Mouse (Mus musculus) brain, embryonic 18.5 days (tissue): ENCODE data around the gene Lpcat1.

Experiments used
- DNase-seq: peaks from one replicate; pipeline ENCODE4 v3.0.0-alpha.2; 2012; ENCODE audit warnings: low read depth, low spot score

Gene Lpcat1

GRCm38 (mm10) chr13:73476259-73476658 is 9.3 kb downstream of the Lpcat1 start:
- DNase-seq, result no peak

- no peak for DNase-seq
Observed at GRCm38 (mm10) chr13:73476796-73477195, 9.8 kb downstream of the Lpcat1 start.

- no peak for DNase-seq
Observed at GRCm38 (mm10) chr13:73477841-73478240, 10.8 kb downstream of the Lpcat1 start.

- no peak for DNase-seq
Observed at GRCm38 (mm10) chr13:73482476-73482875, 15.5 kb downstream of the Lpcat1 start.

GRCm38 (mm10) chr13:73483331-73483730 is 16.3 kb downstream of the Lpcat1 start:
- no peak for DNase-seq

GRCm38 (mm10) chr13:73484171-73484570 is 17.2 kb downstream of the Lpcat1 start:
- no peak for DNase-seq

GRCm38 (mm10) chr13:73488105-73488504 is 21.1 kb downstream of the Lpcat1 start:
- no peak for DNase-seq

- no peak for DNase-seq
Observed at GRCm38 (mm10) chr13:73488707-73489106, 21.7 kb downstream of the Lpcat1 start.

- DNase-seq, result no peak
Observed at GRCm38 (mm10) chr13:73489986-73490385, 23.0 kb downstream of the Lpcat1 start.

GRCm38 (mm10) chr13:73490564-73491170 is 23.7 kb downstream of the Lpcat1 start:
- DNase-seq, result no peak

GRCm38 (mm10) chr13:73493183-73493582 is 26.2 kb downstream of the Lpcat1 start:
- no peak for DNase-seq

- no peak for DNase-seq
Observed at GRCm38 (mm10) chr13:73494528-73494927, 27.5 kb downstream of the Lpcat1 start.

GRCm38 (mm10) chr13:73496137-73496536 is 29.1 kb downstream of the Lpcat1 start:
- DNase-seq, result no peak

GRCm38 (mm10) chr13:73499893-73500604 is 33.1 kb downstream of the Lpcat1 start:
- no peak for DNase-seq

- no peak for DNase-seq
Observed at GRCm38 (mm10) chr13:73502719-73503118, 35.7 kb downstream of the Lpcat1 start.

- DNase-seq, result peak; percentile 28
Observed at GRCm38 (mm10) chr13:73505686-73506467, 38.9 kb downstream of the Lpcat1 start.

- DNase-seq, result no peak
Observed at GRCm38 (mm10) chr13:73508817-73509550, 42.0 kb downstream of the Lpcat1 start.

GRCm38 (mm10) chr13:73509869-73510268 is 42.9 kb downstream of the Lpcat1 start:
- no peak for DNase-seq

- peak; percentile 50 for DNase-seq
Observed at GRCm38 (mm10) chr13:73512776-73513673, 46.0 kb downstream of the Lpcat1 start.

- no peak for DNase-seq
Observed at GRCm38 (mm10) chr13:73516886-73517285, 49.9 kb downstream of the Lpcat1 start.

- no peak for DNase-seq
Observed at GRCm38 (mm10) chr13:73533716-73534115, 66.7 kb downstream of the Lpcat1 start.
